Mouse (Mus musculus) spleen, adult 2 months (tissue): ENCODE results near the gene Hist2h2bb.

ENCODE experiments used
- CTCF ChIP-seq: fragments of 200-500 bp; IDR thresholded peaks from 2 replicates; pipeline ENCODE4 v1.5.1; 2011; ENCODE audit warnings: mild to moderate bottlenecking, inconsistent platforms; ENCODE audit not compliant: insufficient read depth, insufficient read length, insufficient replicate concordance; ENCODE audit errors: extremely low read depth
- POLR2A ChIP-seq: fragments of 200-500 bp; IDR thresholded peaks from 2 replicates; pipeline ENCODE4 v1.6.1; 2011; ENCODE audit warnings: low read depth, low read length, inconsistent platforms

DNA sequence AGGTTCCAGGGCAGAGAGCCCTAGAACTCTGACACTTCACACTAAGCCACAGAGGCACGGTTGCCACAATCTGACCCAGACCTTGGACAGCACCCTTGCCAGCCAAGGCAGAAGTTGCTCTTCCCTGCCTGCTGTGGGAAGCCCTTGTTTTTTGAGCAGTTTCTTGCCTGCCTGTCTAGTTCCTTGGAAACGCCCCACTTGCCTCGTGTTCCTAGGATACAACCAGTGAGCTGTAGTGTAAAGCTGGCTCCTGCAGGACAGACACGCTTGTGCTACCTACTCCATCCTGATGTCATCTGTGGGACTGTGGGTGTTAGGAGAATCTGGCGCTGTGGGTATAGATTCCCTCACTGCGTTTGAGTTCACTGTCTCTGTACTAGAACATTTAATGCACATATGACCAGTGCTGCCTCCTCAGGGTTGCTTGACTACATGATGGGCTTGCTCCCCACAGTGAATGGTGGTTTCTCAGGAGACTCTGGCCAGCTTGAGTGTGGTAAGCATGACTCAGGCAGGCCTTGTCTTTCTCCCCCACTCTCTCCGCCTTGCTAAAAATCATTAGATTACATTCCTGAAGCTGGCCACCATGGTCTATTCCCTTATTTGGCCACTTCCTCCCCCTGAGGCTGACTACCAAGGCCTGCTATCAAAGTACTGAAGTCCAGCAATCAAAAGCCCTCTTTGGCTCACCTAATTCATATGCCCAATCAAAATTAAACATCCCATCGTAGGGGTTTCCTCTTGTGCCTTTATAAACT lies 43.0 kb downstream of the Hist2h2bb start:
- no peak for TF ChIP-seq CTCF
- no peak for TF ChIP-seq POLR2A
